30 mouse cellular contexts compared by ENCODE assay signal in the genomic region with DNA sequence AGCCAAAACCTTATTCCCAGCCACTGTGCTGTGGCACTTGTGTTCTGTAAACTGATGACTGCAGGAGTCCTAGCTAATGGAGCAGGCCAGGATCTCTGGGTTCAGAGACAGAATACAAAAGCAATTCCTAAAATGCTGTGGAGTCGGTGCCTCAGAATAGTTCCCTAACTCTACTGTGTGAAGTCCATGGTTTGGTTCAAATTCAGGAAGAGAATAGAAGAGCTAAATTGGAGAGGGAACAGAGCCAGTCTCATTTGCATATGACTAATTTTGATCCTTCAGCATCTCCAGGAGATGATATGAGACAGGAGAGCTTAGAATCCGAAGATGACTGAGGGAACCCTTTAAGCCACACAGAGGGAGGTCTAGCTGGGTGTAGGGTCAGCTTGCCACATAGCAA.
DNase-seq lines count a peak whose midpoint lies in the region; ATAC-seq and TF ChIP-seq lines count a peak whose summit lies in the region.
"Had no signal": no experiment of that assay in that cellular context is flagged by ENCODE, and none has a peak within 500 bp of the region (broad histone marks: within the 10 kb centered on the region; RNA-seq: fewer than 3 reads in every experiment).

No protein-coding gene starts in this region.

- H3K4me2 ChIP-seq in forebrain, embryonic 13.5 days: no peak overlapping the region
- H3K4me2 ChIP-seq in forebrain, embryonic 11.5 days (ENCODE audit: low read depth, low read length, severe bottlenecking): no peak overlapping the region
- H3K4me2 ChIP-seq: embryonic facial prominence, embryonic 12.5 days; embryonic facial prominence, embryonic 15.5 days; forebrain, embryonic 12.5 days; heart, embryonic 12.5 days; heart, embryonic 15.5 days; hindbrain, embryonic 13.5 days; intestine, embryonic 15.5 days had no signal

- 0 out of 2 replicates have a peak overlapping the region, but pooled peaks have one; percentile 21 for H3K27ac ChIP-seq in forebrain, embryonic 13.5 days
- no peak overlapping the region for H3K27ac ChIP-seq in forebrain, embryonic 11.5 days (ENCODE audit: low read depth, low read length)
- H3K27ac ChIP-seq in left cerebral cortex, adult 2 months: peak overlapping the region; percentile 76
- no peak overlapping the region for H3K27ac ChIP-seq in embryonic facial prominence, embryonic 10.5 days (replicated peaks)
- H3K27ac ChIP-seq: embryonic facial prominence, embryonic 12.5 days; embryonic facial prominence, embryonic 15.5 days; forebrain, embryonic 12.5 days; gastrocnemius, adult 2 months; heart, embryonic 15.5 days; hindbrain, embryonic 10.5 days; hindbrain, embryonic 13.5 days; intestine, embryonic 15.5 days had no signal

- H3K27me3 ChIP-seq in forebrain, embryonic 13.5 days: no peaks in the 10 kb centered on the region
- H3K27me3 ChIP-seq in forebrain, embryonic 11.5 days (ENCODE audit: control insufficient read depth, insufficient read depth, low read length): no peaks in the 10 kb centered on the region
- no peaks in the 10 kb centered on the region for H3K27me3 ChIP-seq in embryonic facial prominence, embryonic 10.5 days (replicated peaks; ENCODE audit: low read depth, poor library complexity, severe bottlenecking)
- H3K27me3 ChIP-seq: CH12.LX; embryonic facial prominence, embryonic 12.5 days; embryonic facial prominence, embryonic 15.5 days; heart, embryonic 15.5 days; intestine, embryonic 15.5 days had no signal

- no peak overlapping the region for H3K9ac ChIP-seq in forebrain, embryonic 13.5 days
- no peak overlapping the region for H3K9ac ChIP-seq in forebrain, embryonic 11.5 days (ENCODE audit: low read length)
- H3K9ac ChIP-seq: embryonic facial prominence, embryonic 12.5 days; embryonic facial prominence, embryonic 15.5 days; forebrain, embryonic 12.5 days; heart, embryonic 12.5 days; heart, embryonic 15.5 days; hindbrain, embryonic 13.5 days; intestine, embryonic 15.5 days had no signal

- H3K9me3 ChIP-seq in forebrain, embryonic 13.5 days (replicated peaks): no peaks in the 10 kb centered on the region
- H3K9me3 ChIP-seq in forebrain, embryonic 11.5 days (ENCODE audit: control insufficient read depth, low read length): no peaks in the 10 kb centered on the region
- H3K9me3 ChIP-seq in embryonic facial prominence, embryonic 10.5 days: no peaks in the 10 kb centered on the region
- H3K9me3 ChIP-seq: embryonic facial prominence, embryonic 12.5 days; embryonic facial prominence, embryonic 15.5 days; forebrain, embryonic 12.5 days; heart, embryonic 12.5 days; heart, embryonic 15.5 days; hindbrain, embryonic 10.5 days; hindbrain, embryonic 13.5 days; intestine, embryonic 15.5 days had no signal

- 38% methylated on average over 2 of the region's 2 CpGs for WGBS in forebrain, embryonic 13.5 days
- WGBS in forebrain, embryonic 11.5 days: 71% methylated on average over 2 of the region's 2 CpGs
- WGBS in embryonic facial prominence, embryonic 10.5 days: 84% methylated on average over 2 of the region's 2 CpGs

- ATAC-seq in forebrain, embryonic 13.5 days: no peak
- ATAC-seq in forebrain, embryonic 11.5 days (replicated peaks; ENCODE audit: low FRiP score): no peak
- ATAC-seq: hindbrain, embryonic 16.5 days; intestine, embryonic 15.5 days had no signal

- intact Hi-C loops in left cerebral cortex, adult 2 months (cut with DNase I): loop anchor here (5.0 kb wide), 1 partner anchor 33 kb away; no protein-coding TSS in a partner anchor
- intact Hi-C loops in left cerebral cortex, postnatal 4 days (cut with DNase I): no loop called here

- TF ChIP-seq CTCF in left cerebral cortex, adult 2 months (IDR thresholded peaks at IDR 0.05): no peak

- no peaks in the 10 kb centered on the region for H3K36me3 ChIP-seq in forebrain, embryonic 13.5 days (ENCODE audit: poor library complexity, severe bottlenecking)
- no peaks in the 10 kb centered on the region for H3K36me3 ChIP-seq in forebrain, embryonic 11.5 days (ENCODE audit: control insufficient read depth, insufficient read depth, low read length)
- no peaks in the 10 kb centered on the region for H3K36me3 ChIP-seq in embryonic facial prominence, embryonic 10.5 days (replicated peaks)
- H3K36me3 ChIP-seq: embryonic facial prominence, embryonic 12.5 days; embryonic facial prominence, embryonic 15.5 days; forebrain, embryonic 12.5 days; G1E; heart, embryonic 12.5 days; heart, embryonic 15.5 days; hindbrain, embryonic 10.5 days; hindbrain, embryonic 13.5 days; intestine, embryonic 15.5 days had no signal

- H3K4me1 ChIP-seq in forebrain, embryonic 13.5 days: peaks cover 41% of the 10 kb centered on the region
- H3K4me1 ChIP-seq in forebrain, embryonic 11.5 days (replicated peaks; ENCODE audit: control insufficient read depth, insufficient read depth, low read length): no peaks in the 10 kb centered on the region
- H3K4me1 ChIP-seq in embryonic facial prominence, embryonic 10.5 days: no peaks in the 10 kb centered on the region
- H3K4me1 ChIP-seq: embryonic facial prominence, embryonic 12.5 days; embryonic facial prominence, embryonic 15.5 days had no signal

- no peak overlapping the region for H3K4me3 ChIP-seq in forebrain, embryonic 13.5 days
- H3K4me3 ChIP-seq in forebrain, embryonic 11.5 days (ENCODE audit: low read depth, low read length): no peak overlapping the region
- no peak overlapping the region for H3K4me3 ChIP-seq in left cerebral cortex, adult 2 months
- no peak overlapping the region for H3K4me3 ChIP-seq in embryonic facial prominence, embryonic 10.5 days
- H3K4me3 ChIP-seq: embryonic facial prominence, embryonic 12.5 days; embryonic facial prominence, embryonic 15.5 days; forebrain, embryonic 12.5 days; gastrocnemius, adult 2 months; heart, embryonic 12.5 days; heart, embryonic 15.5 days; hindbrain, embryonic 10.5 days; hindbrain, embryonic 13.5 days; intestine, embryonic 15.5 days had no signal

- DNase-seq in forebrain, embryonic 11.5 days (ENCODE audit: low spot score): no peak
- no peak for DNase-seq in left cerebral cortex, adult 2 months (ENCODE audit: extremely low spot score in 1 of 2, low spot score in 2 of 2)
- DNase-seq in left cerebral cortex, postnatal 4 days: no peak
- DNase-seq in brain, adult 2 months (ENCODE audit: low read depth, low spot score): peak; percentile 79
- peak; percentile 72 for DNase-seq in telencephalon, adult 2 months (ENCODE audit: low read depth, low spot score)
- DNase-seq in embryonic facial prominence, embryonic 10.5 days (ENCODE audit: low spot score): no peak
- DNase-seq: adrenal gland, adult 2 months; adrenal gland, postnatal 14 days; B cell, adult 2 months; cerebellum, adult 8-10 months; cerebellum, postnatal 10 days; cerebellum, postnatal 36 days; gastrocnemius, adult 2 months; gastrocnemius, postnatal 14 days; heart, adult 18-20 months; heart, postnatal 10 days; heart, postnatal 36 days; kidney, adult 11 months had no signal

Comparison
In these comparisons a context has a peak if more than half of its experiments do, and no peak if none do; other contexts are left out.
1. H3K27ac ChIP-seq: peak in forebrain, embryonic 13.5 days (single experiment) and left cerebral cortex, adult 2 months (single experiment); none in forebrain, embryonic 11.5 days (single experiment) and embryonic facial prominence, embryonic 10.5 days (single experiment).
2. DNase-seq: peak in brain, adult 2 months (single experiment) and telencephalon, adult 2 months (single experiment); none in forebrain, embryonic 11.5 days (single experiment), left cerebral cortex, adult 2 months (0 of 2), left cerebral cortex, postnatal 4 days (single experiment) and embryonic facial prominence, embryonic 10.5 days (single experiment).